22 mouse cellular contexts compared by ENCODE assay signal in the genomic region with DNA sequence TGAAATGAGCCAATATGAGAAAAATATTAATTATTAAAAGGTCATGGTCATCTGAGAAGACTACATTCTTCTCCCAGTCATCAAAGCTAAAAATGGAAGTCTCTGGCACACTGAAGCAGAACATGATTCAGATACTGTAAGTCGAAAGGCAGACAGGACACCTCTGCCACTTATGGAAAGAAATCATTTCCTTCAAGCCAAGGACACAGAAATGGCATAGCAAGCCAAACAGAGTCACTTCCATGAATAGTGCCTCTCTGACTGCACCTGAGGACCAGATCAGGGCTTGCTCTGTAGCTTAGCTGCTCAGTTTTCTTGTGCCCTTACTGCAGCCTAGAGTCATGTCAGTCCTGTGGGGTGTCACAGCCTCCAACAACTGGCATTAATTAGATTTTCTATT.
"Had no signal": no experiment of that assay in that cellular context is flagged by ENCODE, and none has a peak within 500 bp of the region (broad histone marks: within the 10 kb centered on the region; RNA-seq: fewer than 3 reads in every experiment).

No protein-coding gene starts in this region.

- H3K36me3 ChIP-seq: heart, embryonic 10.5 days; hindbrain, embryonic 13.5 days; hindbrain, embryonic 15.5 days; kidney, embryonic 15.5 days; limb, embryonic 13.5 days; limb, embryonic 15.5 days; liver, embryonic 12.5 days had no signal

- H3K9me3 ChIP-seq: heart, embryonic 10.5 days; hindbrain, embryonic 13.5 days; hindbrain, embryonic 15.5 days; kidney, embryonic 15.5 days; limb, embryonic 13.5 days; limb, embryonic 15.5 days; liver, embryonic 12.5 days had no signal

- DNase-seq: gastrocnemius, postnatal 14 days; gastrocnemius, postnatal 36 days; kidney, adult 11 months; kidney, adult 2 months; kidney, adult 9 months; kidney, postnatal 14 days; kidney, postnatal 36 days; layer of hippocampus, adult 9-11 months; layer of hippocampus, postnatal 36 days; left cerebral cortex, postnatal 4 days; lung, adult 18-20 months had no signal

- ATAC-seq: hindbrain, postnatal 0 days; intestine, embryonic 16.5 days; liver, embryonic 12.5 days had no signal

- H3K4me2 ChIP-seq: hindbrain, embryonic 13.5 days; hindbrain, embryonic 15.5 days; kidney, embryonic 15.5 days; limb, embryonic 13.5 days; limb, embryonic 15.5 days; liver, embryonic 12.5 days had no signal

- H3K27ac ChIP-seq: heart, embryonic 10.5 days; hindbrain, embryonic 13.5 days; hindbrain, embryonic 15.5 days; hindbrain, postnatal 0 days; kidney, embryonic 15.5 days; kidney, postnatal 0 days; limb, embryonic 13.5 days; limb, embryonic 15.5 days; liver, embryonic 12.5 days; liver, embryonic 14.5 days had no signal

- H3K4me3 ChIP-seq: heart, embryonic 10.5 days; hindbrain, embryonic 13.5 days; hindbrain, embryonic 15.5 days; kidney, embryonic 15.5 days; limb, embryonic 13.5 days; limb, embryonic 15.5 days; liver, embryonic 12.5 days had no signal

- H3K27me3 ChIP-seq: hindbrain, embryonic 13.5 days; hindbrain, embryonic 15.5 days; kidney, embryonic 15.5 days; limb, embryonic 13.5 days; limb, embryonic 15.5 days; liver, embryonic 12.5 days had no signal

- H3K4me1 ChIP-seq: heart, embryonic 10.5 days; hindbrain, embryonic 13.5 days; hindbrain, embryonic 15.5 days; kidney, embryonic 15.5 days; limb, embryonic 13.5 days; limb, embryonic 15.5 days; liver, embryonic 12.5 days had no signal

- H3K9ac ChIP-seq: hindbrain, embryonic 13.5 days; hindbrain, embryonic 15.5 days; kidney, embryonic 15.5 days; limb, embryonic 13.5 days; limb, embryonic 15.5 days; liver, embryonic 12.5 days; liver, embryonic 14.5 days had no signal
